Mouse (Mus musculus) ES-E14 (cell line): Measurements from ENCODE around the gene Mfsd7a.

Experiments used
- CHD2 ChIP-seq: IDR thresholded peaks from 2 replicates; pipeline ENCODE4 v1.6.1; 2014; ENCODE audit warnings: mild to moderate bottlenecking, low read depth, low read length, inconsistent platforms
- HCFC1 ChIP-seq: IDR thresholded peaks from 2 replicates; pipeline ENCODE4 v1.6.1; 2012; ENCODE audit warnings: low read length, inconsistent platforms, borderline replicate concordance; ENCODE audit not compliant: insufficient read depth
- MAFK ChIP-seq: IDR thresholded peaks from 2 replicates; pipeline ENCODE4 v1.6.1; 2014; ENCODE audit warnings: mild to moderate bottlenecking, low read depth, low read length, inconsistent platforms; ENCODE audit not compliant: insufficient read depth
- ZC3H11A ChIP-seq: IDR thresholded peaks from 2 replicates; pipeline ENCODE4 v1.6.1; 2012; ENCODE audit warnings: low read depth, mild to moderate bottlenecking, inconsistent platforms, low read length, borderline replicate concordance
- ZNF384 ChIP-seq: IDR thresholded peaks from 2 replicates; pipeline ENCODE4 v1.6.1; 2012; ENCODE audit warnings: low read depth, low read length, inconsistent platforms

DNA sequence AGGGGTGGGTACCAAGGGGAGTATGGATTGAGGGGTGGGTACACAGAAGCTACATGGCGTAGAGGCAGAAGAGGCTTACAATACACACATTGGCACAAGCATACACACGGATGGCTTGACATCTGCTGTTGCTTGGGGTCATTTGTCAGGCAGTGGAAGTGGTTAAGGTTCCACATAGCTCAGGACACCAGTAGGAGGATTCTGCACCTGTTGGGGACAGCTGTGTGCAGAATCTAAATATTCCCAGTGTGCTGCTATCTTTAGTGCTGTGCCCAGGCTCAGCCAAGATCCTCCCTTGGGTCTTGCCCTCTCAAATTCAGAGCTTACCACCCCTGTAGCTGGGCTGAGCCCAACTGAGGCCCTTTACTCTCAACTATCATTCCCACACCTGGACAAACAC, 12.6 kb downstream of the Mfsd7a start:
- TF ChIP-seq ZNF384: no peak
- no peak for TF ChIP-seq CHD2
- no peak for TF ChIP-seq HCFC1
- no peak for TF ChIP-seq ZC3H11A
- TF ChIP-seq MAFK: no peak
